Mouse (Mus musculus) hindbrain, embryonic 11.5 days (tissue): Measurements from ENCODE around the gene Slc4a1. TPM values are rescaled to one million over a fixed set of nuclear protein-coding genes. Genes with fewer than 3 reads are reported as not detected.

Source experiments
- ATAC-seq: fragments of 200-750 bp; cut with Nextera tagmentation; 2 replicates; pipeline ENCODE4 v1.8.0; 2017; ENCODE audit warnings: mild to moderate bottlenecking, moderate TSS enrichment, moderate library complexity; ENCODE audit not compliant: low FRiP score
- DNase-seq: peaks from one replicate; pipeline ENCODE4 v3.0.0-alpha.2; 2015; ENCODE audit warnings: low spot score
- H3K27ac ChIP-seq: fragments of 300-500 bp; sonication (generic); 2 replicates; pipeline ENCODE4 v1.5.1; 2014; ENCODE audit warnings: mild to moderate bottlenecking, low read depth, low read length
- H3K27me3 ChIP-seq: fragments of 300-500 bp; sonication (generic); 2 replicates; pipeline ENCODE4 v1.6.1; 2014; ENCODE audit warnings: mild to moderate bottlenecking, low read length, moderate library complexity, mixed read lengths; ENCODE audit not compliant: control insufficient read depth, insufficient read depth
- H3K36me3 ChIP-seq: fragments of 300-500 bp; sonication (generic); 2 replicates; pipeline ENCODE4 v1.6.1; 2014; ENCODE audit warnings: mild to moderate bottlenecking, low read length, moderate library complexity, mixed read lengths; ENCODE audit not compliant: control insufficient read depth, insufficient read depth
- H3K4me1 ChIP-seq: fragments of 300-500 bp; sonication (generic); replicated peaks from 2 replicates; pipeline ENCODE4 v1.6.1; 2014; ENCODE audit warnings: low read length, mixed read lengths; ENCODE audit not compliant: control insufficient read depth, insufficient read depth
- H3K4me2 ChIP-seq: fragments of 300-500 bp; sonication (generic); replicated peaks from 2 replicates; pipeline ENCODE4 v1.6.1; 2014; ENCODE audit warnings: mild to moderate bottlenecking, low read depth, low read length
- H3K4me3 ChIP-seq: fragments of 300-500 bp; sonication (generic); 2 replicates; pipeline ENCODE4 v1.5.1; 2014; ENCODE audit warnings: low read depth, low read length
- H3K9ac ChIP-seq: fragments of 300-500 bp; sonication (generic); 2 replicates; pipeline ENCODE4 v1.6.1; 2014; ENCODE audit warnings: low read depth, low read length
- H3K9me3 ChIP-seq: fragments of 300-500 bp; sonication (generic); 2 replicates; pipeline ENCODE4 v1.6.1; 2016; ENCODE audit warnings: low read length; ENCODE audit not compliant: control insufficient read depth
- WGBS: fragments of 180-500 bp; shearing (Covaris S2); extraction: QIAGEN DNeasy Blood & Tissue Kit; methylation state at CpG from one replicate; pipeline ENCODE4 v1.1.7; 2014; 5-methylcytosine and 5-hydroxymethylcytosine counted together
- polyA plus RNA-seq: library from polyadenylated mRNA; unstranded; fragments of >200 nt; fragmentation: Nextera tagmentation; extraction: Ambion mirVana; gene quantifications from 2 replicates; pipeline ENCODE4 v1.2.1, GENCODE M21; 2014

Gene Slc4a1
- polyA plus RNA-seq, 1 experiment from 2014 or later, result 25.8 TPM

- Histone ChIP-seq H3K27ac (no peak overlapping the region), H3K27me3 (no peaks in the 10 kb centered on the region), H3K4me1 (peaks cover 10% of the 10 kb centered on the region; the same call in 1 of the 2 replicates), H3K36me3 (no peaks in the 10 kb centered on the region), H3K4me3 (no peak overlapping the region), H3K9me3 (no peaks in the 10 kb centered on the region), H3K9ac (no peak overlapping the region), H3K4me2 (no peak overlapping the region)
- ATAC-seq (no peak), DNase-seq (no peak)
- WGBS, result 76% methylated on average over 7 of the region's 7 CpGs
These were observed 8.2 kb upstream of the Slc4a1 start for GRCm38 (mm10) chr11:102374108-102374725.

- no peak for DNase-seq
- Histone ChIP-seq H3K27ac (no peak overlapping the region), H3K4me2 (no peak overlapping the region)
These were observed 7.6 kb upstream of the Slc4a1 start for GRCm38 (mm10) chr11:102373646-102374045.

GRCm38 (mm10) chr11:102372936-102373335 is 6.9 kb upstream of the Slc4a1 start:
- H3K4me1 ChIP-seq, result peaks cover 10% of the 10 kb centered on the region; the same call in 1 of the 2 replicates
- H3K9ac ChIP-seq, result no peak overlapping the region
- no peak overlapping the region for H3K27ac ChIP-seq
- no peaks in the 10 kb centered on the region for H3K36me3 ChIP-seq
- ATAC-seq, result no peak
- no peak overlapping the region for H3K4me3 ChIP-seq
- no peaks in the 10 kb centered on the region for H3K27me3 ChIP-seq
- no peak overlapping the region for H3K4me2 ChIP-seq
- no peak for DNase-seq
- no peaks in the 10 kb centered on the region for H3K9me3 ChIP-seq
- 36% methylated on average over 14 of the region's 14 CpGs for WGBS

More at GRCm38 (mm10) chr11:102373646-102374045, 7.6 kb upstream of the Slc4a1 start:
- Histone ChIP-seq H3K9me3 (no peaks in the 10 kb centered on the region), H3K4me3 (no peak overlapping the region), H3K36me3 (no peaks in the 10 kb centered on the region), H3K9ac (no peak overlapping the region), H3K4me1 (peaks cover 10% of the 10 kb centered on the region; the same call in 1 of the 2 replicates), H3K27me3 (no peaks in the 10 kb centered on the region)
- ATAC-seq, result no peak
- WGBS, result 19% methylated on average over 2 of the region's 2 CpGs

- no peak overlapping the region for H3K9ac ChIP-seq
- H3K4me1 ChIP-seq, result peaks cover 10% of the 10 kb centered on the region; the same call in 1 of the 2 replicates
- no peak overlapping the region for H3K27ac ChIP-seq
- ATAC-seq (no peak), DNase-seq (no peak)
- H3K27me3 ChIP-seq, result no peaks in the 10 kb centered on the region
- no peaks in the 10 kb centered on the region for H3K9me3 ChIP-seq
- no peak overlapping the region for H3K4me2 ChIP-seq
- no peaks in the 10 kb centered on the region for H3K36me3 ChIP-seq
- 85% methylated on average over 12 of the region's 12 CpGs for WGBS
- H3K4me3 ChIP-seq, result no peak overlapping the region
These were observed 6.1 kb upstream of the Slc4a1 start for GRCm38 (mm10) chr11:102371926-102372685.

- no peak overlapping the region for H3K9ac ChIP-seq
- no peaks in the 10 kb centered on the region for H3K36me3 ChIP-seq
- H3K4me2 ChIP-seq, result no peak overlapping the region
- no peaks in the 10 kb centered on the region for H3K9me3 ChIP-seq
- ATAC-seq (no peak), DNase-seq (no peak)
- H3K27ac ChIP-seq, result no peak overlapping the region
- H3K27me3 ChIP-seq, result no peaks in the 10 kb centered on the region
- WGBS, result 57% methylated on average over 7 of the region's 7 CpGs
- H3K4me3 ChIP-seq, result no peak overlapping the region
- no peaks in the 10 kb centered on the region for H3K4me1 ChIP-seq
These were observed 4.3 kb upstream of the Slc4a1 start for GRCm38 (mm10) chr11:102370285-102370684.

DNA sequence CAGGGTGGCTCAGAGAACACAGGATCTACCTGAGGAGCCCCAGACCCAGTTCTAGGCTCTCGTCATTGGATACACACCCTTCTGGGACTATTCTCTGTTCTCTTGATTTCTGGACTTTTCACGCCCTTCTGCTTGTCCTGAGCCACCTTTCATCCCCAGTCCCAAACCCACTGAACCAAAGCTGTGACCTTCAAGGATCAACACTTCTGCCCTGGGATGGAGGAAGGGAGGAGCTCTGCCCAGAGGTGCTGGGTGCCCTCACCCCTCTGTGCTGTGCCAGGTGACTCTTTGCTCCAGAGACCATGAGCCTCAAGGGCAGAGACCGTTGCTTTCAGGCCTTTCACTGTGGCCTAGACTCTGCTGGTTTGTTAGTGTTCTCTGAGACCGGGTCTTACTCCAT is 3.3 kb upstream of the Slc4a1 start:
- H3K4me2 ChIP-seq, result no peak overlapping the region
- DNase-seq (no peak), ATAC-seq (no peak)
- H3K36me3 ChIP-seq, result no peaks in the 10 kb centered on the region
- no peak overlapping the region for H3K4me3 ChIP-seq
- H3K27ac ChIP-seq, result no peak overlapping the region
- no peaks in the 10 kb centered on the region for H3K4me1 ChIP-seq
- WGBS, result 81% methylated on average over 4 of the region's 4 CpGs
- no peaks in the 10 kb centered on the region for H3K9me3 ChIP-seq
- no peaks in the 10 kb centered on the region for H3K27me3 ChIP-seq
- H3K9ac ChIP-seq, result no peak overlapping the region

- Histone ChIP-seq H3K27me3 (no peaks in the 10 kb centered on the region), H3K4me2 (no peak overlapping the region), H3K27ac (no peak overlapping the region), H3K9ac (no peak overlapping the region), H3K4me1 (no peaks in the 10 kb centered on the region), H3K36me3 (no peaks in the 10 kb centered on the region), H3K9me3 (no peaks in the 10 kb centered on the region), H3K4me3 (no peak overlapping the region)
- no peak for DNase-seq
- 74% methylated on average over 5 of the region's 5 CpGs for whole genome bisulfite sequencing
- no peak for ATAC-seq
These were observed 2.3 kb upstream of the Slc4a1 start for GRCm38 (mm10) chr11:102368347-102368746.

GRCm38 (mm10) chr11:102367504-102368280 is 1.7 kb upstream of the Slc4a1 start:
- no peaks in the 10 kb centered on the region for H3K36me3 ChIP-seq
- H3K27ac ChIP-seq, result no peak overlapping the region
- no peaks in the 10 kb centered on the region for H3K27me3 ChIP-seq
- DNase-seq (no peak), ATAC-seq (no peak)
- 83% methylated on average over 9 of the region's 9 CpGs for WGBS
- no peak overlapping the region for H3K4me3 ChIP-seq
- no peaks in the 10 kb centered on the region for H3K4me1 ChIP-seq
- H3K9ac ChIP-seq, result no peak overlapping the region
- H3K4me2 ChIP-seq, result no peak overlapping the region
- H3K9me3 ChIP-seq, result no peaks in the 10 kb centered on the region
